Mouse (Mus musculus) limb, embryonic 13.5 days (tissue): ENCODE data around the gene Elf2. TPM values are rescaled to one million over a fixed set of nuclear protein-coding genes. Genes with fewer than 3 reads are reported as not detected.

Experiments used
- ATAC-seq: fragments of 200-750 bp; cut with Nextera tagmentation; 2 replicates; pipeline ENCODE4 v1.8.0; 2017; ENCODE audit warnings: low read depth, moderate number of reproducible peaks, moderate TSS enrichment; ENCODE audit not compliant: low FRiP score
- H3K27ac ChIP-seq: fragments of 300-500 bp; sonication (generic); 2 replicates; pipeline ENCODE4 v1.5.1; 2015; ENCODE audit warnings: inconsistent platforms, mild to moderate bottlenecking, moderate library complexity
- H3K27me3 ChIP-seq: fragments of 300-500 bp; sonication (generic); 2 replicates; pipeline ENCODE4 v1.6.1; 2015; ENCODE audit warnings: mild to moderate bottlenecking, inconsistent platforms
- H3K36me3 ChIP-seq: fragments of 300-500 bp; sonication (generic); 2 replicates; pipeline ENCODE4 v1.6.1; 2015; ENCODE audit warnings: inconsistent platforms, mild to moderate bottlenecking, moderate library complexity
- H3K4me1 ChIP-seq: fragments of 300-500 bp; sonication (generic); 2 replicates; pipeline ENCODE4 v1.6.1; 2015; ENCODE audit warnings: inconsistent platforms
- H3K4me2 ChIP-seq: fragments of 300-500 bp; sonication (generic); replicated peaks from 2 replicates; pipeline ENCODE4 v1.6.1; 2015; ENCODE audit warnings: inconsistent platforms, mild to moderate bottlenecking, moderate library complexity
- H3K4me3 ChIP-seq: fragments of 300-500 bp; sonication (generic); 2 replicates; pipeline ENCODE4 v1.5.1; 2015; ENCODE audit warnings: moderate library complexity, mild to moderate bottlenecking, inconsistent platforms
- H3K9ac ChIP-seq: fragments of 300-500 bp; sonication (generic); 2 replicates; pipeline ENCODE4 v1.6.1; 2015; ENCODE audit warnings: mild to moderate bottlenecking, inconsistent platforms
- H3K9me3 ChIP-seq: fragments of 300-500 bp; sonication (generic); 2 replicates; pipeline ENCODE4 v1.6.1; 2016; ENCODE audit warnings: inconsistent platforms
- WGBS: fragments of 180-500 bp; shearing (Covaris S2); methylation state at CpG from one replicate; pipeline ENCODE4 v1.1.7; 2015; 5-methylcytosine and 5-hydroxymethylcytosine counted together
- polyA plus RNA-seq: library from polyadenylated mRNA; unstranded; fragments of >200 nt; fragmentation: Nextera tagmentation; extraction: Ambion mirVana; gene quantifications from 2 replicates; pipeline ENCODE4 v1.2.1, GENCODE M21; 2015

The Elf2 gene
- polyA plus RNA-seq, 1 experiment from 2014 or later = 65.0 TPM

DNA sequence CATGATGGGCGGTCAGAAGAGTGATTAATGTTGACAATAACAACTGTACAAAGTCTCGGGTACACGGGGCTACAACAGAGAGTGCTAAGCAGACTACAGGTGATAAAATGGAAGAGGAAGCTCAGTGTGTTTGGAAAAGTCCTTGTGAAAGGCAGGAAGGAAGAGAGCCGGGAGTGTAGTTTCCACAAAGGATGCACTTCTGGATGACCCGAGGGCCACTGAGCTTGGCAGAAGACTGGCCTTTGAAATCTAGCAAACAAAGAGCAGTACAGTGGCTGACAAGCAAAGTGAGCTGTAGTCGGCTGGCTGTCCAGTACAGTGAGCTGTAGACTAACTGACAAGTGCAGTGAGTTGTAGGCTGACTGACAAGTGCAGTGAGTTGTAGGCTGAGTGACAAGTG, 38.9 kb downstream of the Elf2 start:
- H3K27me3 ChIP-seq = no peaks in the 10 kb centered on the region
- H3K4me3 ChIP-seq = no peak overlapping the region
- H3K27ac ChIP-seq = no peak overlapping the region
- H3K9ac ChIP-seq = no peak overlapping the region
- no peaks in the 10 kb centered on the region for H3K4me1 ChIP-seq
- WGBS = 85% methylated on average over 6 of the region's 6 CpGs
- H3K36me3 ChIP-seq = peaks cover 16% of the 10 kb centered on the region
- H3K9me3 ChIP-seq = no peaks in the 10 kb centered on the region
- no peak for ATAC-seq
- H3K4me2 ChIP-seq = no peak overlapping the region

- H3K4me1 ChIP-seq = no peaks in the 10 kb centered on the region
- no peak overlapping the region for H3K9ac ChIP-seq
- H3K4me3 ChIP-seq = no peak overlapping the region
- H3K9me3 ChIP-seq = no peaks in the 10 kb centered on the region
- no peak overlapping the region for H3K4me2 ChIP-seq
- peaks cover 10% of the 10 kb centered on the region for H3K36me3 ChIP-seq
- H3K27ac ChIP-seq = no peak overlapping the region
- H3K27me3 ChIP-seq = no peaks in the 10 kb centered on the region
- no peak for ATAC-seq
- 73% methylated on average over 1 of the region's 1 CpGs for WGBS
Observed at GRCm38 (mm10) chr3:51296790-51297189, 43.7 kb downstream of the Elf2 start.

GRCm38 (mm10) chr3:51295225-51295624, 45.2 kb downstream of the Elf2 start:
- H3K4me2 ChIP-seq = no peak overlapping the region
- no peak overlapping the region for H3K4me3 ChIP-seq
- H3K27ac ChIP-seq = no peak overlapping the region
- no peak overlapping the region for H3K9ac ChIP-seq
- H3K9me3 ChIP-seq = no peaks in the 10 kb centered on the region
- 71% methylated on average over 2 of the region's 2 CpGs for WGBS
- no peaks in the 10 kb centered on the region for H3K27me3 ChIP-seq
- no peak for ATAC-seq
- no peaks in the 10 kb centered on the region for H3K4me1 ChIP-seq
- peaks cover 6% of the 10 kb centered on the region; the same call in 1 of the 2 replicates for H3K36me3 ChIP-seq

DNA sequence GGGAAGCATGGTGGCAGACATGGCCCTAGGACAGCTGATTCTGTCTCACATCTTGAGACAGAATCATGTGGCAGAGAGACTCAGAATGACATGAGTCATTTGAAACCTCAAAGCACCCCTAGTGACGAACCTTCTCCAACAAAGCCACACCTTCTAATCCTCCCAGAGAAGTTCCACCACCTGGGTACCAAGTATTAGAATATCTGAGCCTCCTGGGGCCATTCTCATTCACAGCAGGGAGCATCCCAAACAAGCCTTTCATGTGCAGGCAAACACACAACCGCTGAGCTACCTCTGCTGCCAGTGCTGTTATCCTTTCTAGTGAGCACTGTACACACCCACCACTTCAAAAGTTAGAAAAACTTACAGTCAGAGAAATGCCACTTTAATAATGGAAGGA, 46.2 kb downstream of the Elf2 start:
- H3K4me2 ChIP-seq = no peak overlapping the region
- ATAC-seq = no peak
- no peaks in the 10 kb centered on the region for H3K9me3 ChIP-seq
- WGBS = 53% methylated on average over 2 of the region's 2 CpGs
- peaks cover 6% of the 10 kb centered on the region; the same call in 1 of the 2 replicates for H3K36me3 ChIP-seq
- H3K9ac ChIP-seq = no peak overlapping the region
- H3K4me3 ChIP-seq = no peak overlapping the region
- H3K4me1 ChIP-seq = no peaks in the 10 kb centered on the region
- H3K27ac ChIP-seq = no peak overlapping the region
- H3K27me3 ChIP-seq = no peaks in the 10 kb centered on the region

- WGBS = 56% methylated on average over 11 of the region's 11 CpGs
- Histone ChIP-seq H3K4me3 (no peak overlapping the region), H3K27ac (no peak overlapping the region), H3K4me2 (no peak overlapping the region), H3K9ac (no peak overlapping the region), H3K4me1 (no peaks in the 10 kb centered on the region), H3K36me3 (no peaks in the 10 kb centered on the region), H3K27me3 (no peaks in the 10 kb centered on the region), H3K9me3 (no peaks in the 10 kb centered on the region)
- peak; percentile 72; the same call in 1 of the 2 replicates for ATAC-seq
Observed at GRCm38 (mm10) chr3:51288880-51289821, 51.3 kb downstream of the Elf2 start.

DNA sequence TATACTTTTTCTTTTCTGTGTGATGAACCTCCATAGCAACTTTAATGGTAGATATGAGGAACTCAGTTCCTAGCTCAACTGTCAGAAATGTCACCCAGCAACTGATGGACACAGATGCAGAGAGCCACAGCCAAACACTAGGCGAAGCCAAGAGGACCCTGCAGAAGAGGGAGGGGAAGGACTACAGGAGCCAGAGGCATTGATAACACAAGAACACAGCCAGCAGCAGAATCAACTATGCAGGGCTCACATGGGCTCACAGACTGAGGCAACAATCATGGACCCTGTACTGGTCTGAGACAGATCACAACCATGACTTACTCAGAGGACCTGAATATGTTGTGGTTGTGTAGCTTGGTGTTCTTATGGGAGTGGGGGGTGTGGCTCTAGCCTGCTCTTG, 56.1 kb downstream of the Elf2 start:
- 84% methylated on average over 1 of the region's 1 CpGs for WGBS
- H3K27me3 ChIP-seq = no peaks in the 10 kb centered on the region
- H3K4me3 ChIP-seq = no peak overlapping the region
- no peaks in the 10 kb centered on the region for H3K36me3 ChIP-seq
- no peak overlapping the region for H3K27ac ChIP-seq
- H3K4me1 ChIP-seq = no peaks in the 10 kb centered on the region
- no peaks in the 10 kb centered on the region for H3K9me3 ChIP-seq
- no peak for ATAC-seq
- H3K4me2 ChIP-seq = no peak overlapping the region
- H3K9ac ChIP-seq = no peak overlapping the region

DNA sequence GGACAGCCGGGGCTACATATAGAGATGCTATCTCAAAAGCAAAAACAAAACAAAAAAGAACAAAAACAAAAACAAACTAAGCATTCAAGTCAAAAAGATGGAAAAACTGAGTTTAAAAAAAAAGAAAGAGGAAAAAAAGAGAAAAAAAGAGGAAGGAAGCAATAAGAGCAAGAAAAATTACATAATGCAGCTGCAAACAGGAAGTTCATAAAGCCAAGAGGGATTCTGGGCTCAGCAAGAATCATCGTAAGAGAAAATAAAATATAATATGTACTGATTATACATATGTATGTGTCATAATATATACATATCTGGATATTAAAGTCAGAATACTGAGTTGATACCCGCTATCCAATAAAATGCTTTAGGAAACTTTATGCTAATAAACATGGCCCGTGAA, 58.7 kb downstream of the Elf2 start:
- no peak overlapping the region for H3K27ac ChIP-seq
- H3K36me3 ChIP-seq = no peaks in the 10 kb centered on the region
- no peak overlapping the region for H3K4me3 ChIP-seq
- H3K9me3 ChIP-seq = no peaks in the 10 kb centered on the region
- H3K4me2 ChIP-seq = no peak overlapping the region
- H3K9ac ChIP-seq = no peak overlapping the region
- no peaks in the 10 kb centered on the region for H3K4me1 ChIP-seq
- 92% methylated on average over 4 of the region's 4 CpGs for WGBS
- ATAC-seq = no peak
- no peaks in the 10 kb centered on the region for H3K27me3 ChIP-seq

DNA sequence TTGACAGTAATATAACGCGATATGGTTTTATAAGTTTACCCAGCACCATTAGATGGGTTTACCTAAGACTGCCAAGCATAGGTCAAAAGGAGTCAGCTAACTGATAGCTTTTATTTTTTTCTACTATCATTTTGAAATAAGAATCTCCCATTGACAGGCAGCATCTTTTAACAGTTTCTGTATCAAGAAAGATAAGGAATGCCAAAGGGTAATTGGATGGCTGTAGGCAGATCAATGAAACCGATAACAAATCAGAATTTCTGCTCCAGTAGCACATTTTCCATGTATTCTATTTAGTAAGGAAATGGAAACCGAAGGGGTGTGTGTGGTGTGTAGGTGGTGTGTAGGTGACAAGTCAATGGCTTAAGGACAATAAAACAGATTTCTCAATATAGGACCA, 62.0 kb downstream of the Elf2 start:
- no peak overlapping the region for H3K27ac ChIP-seq
- H3K4me3 ChIP-seq = no peak overlapping the region
- H3K4me1 ChIP-seq = peaks cover 8% of the 10 kb centered on the region
- WGBS = 65% methylated on average over 4 of the region's 4 CpGs
- no peak overlapping the region for H3K4me2 ChIP-seq
- no peaks in the 10 kb centered on the region for H3K36me3 ChIP-seq
- ATAC-seq = no peak
- no peaks in the 10 kb centered on the region for H3K27me3 ChIP-seq
- no peaks in the 10 kb centered on the region for H3K9me3 ChIP-seq
- no peak overlapping the region for H3K9ac ChIP-seq

- under 1% methylated on average over 72 of the region's 75 CpGs for WGBS
- Histone ChIP-seq H3K9ac (peak overlapping the region; percentile 95), H3K4me2 (peak overlapping the region; percentile 75), H3K4me3 (peak overlapping the region; percentile 98), H3K27me3 (no peaks in the 10 kb centered on the region), H3K9me3 (no peaks in the 10 kb centered on the region), H3K4me1 (peaks cover 8% of the 10 kb centered on the region), H3K27ac (peak overlapping the region; percentile 99), H3K36me3 (peaks cover 3% of the 10 kb centered on the region; the same call in 1 of the 2 replicates)
- peak; percentile 55 for ATAC-seq
Observed at GRCm38 (mm10) chr3:51277201-51278150, 63.0 kb downstream of the Elf2 start.

DNA sequence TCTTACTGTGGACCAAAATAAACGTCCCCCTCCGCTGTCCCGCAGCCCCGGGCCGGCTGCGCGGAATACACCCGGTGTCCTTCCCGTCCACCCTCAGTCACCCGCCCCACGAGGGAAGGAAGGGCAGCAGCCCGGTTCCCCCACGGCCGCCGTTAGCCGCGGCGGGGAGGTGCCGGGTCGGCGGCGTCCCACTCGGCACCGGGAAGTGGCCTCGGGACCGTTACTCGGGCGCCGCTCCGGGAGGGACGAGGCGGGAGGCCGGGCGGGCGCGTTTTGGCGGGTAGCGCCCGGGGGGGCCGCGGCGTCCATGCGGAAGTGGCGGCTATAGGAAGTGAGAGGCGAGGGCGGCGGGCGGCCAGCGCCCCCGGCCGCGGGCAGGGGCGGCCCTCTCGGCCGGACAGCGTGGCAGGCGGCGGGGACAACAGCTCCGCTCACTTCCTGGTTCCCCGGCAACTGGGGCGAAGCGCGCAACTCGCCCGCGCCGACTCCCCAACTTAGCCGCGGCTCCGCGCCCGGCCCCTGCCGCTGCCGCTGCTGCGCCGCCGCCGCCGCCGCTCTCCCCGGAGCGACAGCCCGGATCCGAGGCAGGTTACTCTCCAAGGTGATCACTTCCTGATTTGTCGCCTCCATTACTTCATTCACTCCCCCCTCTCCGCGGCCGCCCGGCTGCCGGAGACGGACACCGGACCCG, 63.9 kb downstream of the Elf2 start:
- Histone ChIP-seq H3K9ac (peak overlapping the region; percentile 95), H3K4me2 (peak overlapping the region; percentile 75), H3K9me3 (no peaks in the 10 kb centered on the region), H3K27me3 (no peaks in the 10 kb centered on the region), H3K4me1 (peaks cover 8% of the 10 kb centered on the region), H3K27ac (peak overlapping the region; percentile 99), H3K36me3 (peaks cover 3% of the 10 kb centered on the region; the same call in 1 of the 2 replicates), H3K4me3 (peak overlapping the region; percentile 98)
- WGBS = under 1% methylated on average over 85 of the region's 93 CpGs
- ATAC-seq = peak; percentile 22; the same call in 1 of the 2 replicates

GRCm38 (mm10) chr3:51275956-51276398, 64.5 kb downstream of the Elf2 start:
- peak overlapping the region; percentile 75 for H3K4me2 ChIP-seq
- under 1% methylated on average over 33 of the region's 33 CpGs for WGBS
- no peaks in the 10 kb centered on the region for H3K27me3 ChIP-seq
- H3K9me3 ChIP-seq = no peaks in the 10 kb centered on the region
- peak overlapping the region; percentile 98 for H3K4me3 ChIP-seq
- peak; percentile 97 for ATAC-seq
- H3K27ac ChIP-seq = peak overlapping the region; percentile 99
- peaks cover 8% of the 10 kb centered on the region for H3K4me1 ChIP-seq
- H3K36me3 ChIP-seq = peaks cover 3% of the 10 kb centered on the region; the same call in 1 of the 2 replicates
- peak overlapping the region; percentile 95 for H3K9ac ChIP-seq
